Mouse (Mus musculus) NIH3T3 (cell line): ENCODE measurements at regions not wholly inside any gene's neighbourhood (a gene's known extent, or its start where the extent isn't known, plus 50 kb on each side); places are given as distances from the start of the nearest gene placed in this dataset.

Experiments
- DNase-seq: peaks from one replicate; pipeline ENCODE4 v3.0.0-alpha.2; 2012; ENCODE audit warnings: low read depth

DNA sequence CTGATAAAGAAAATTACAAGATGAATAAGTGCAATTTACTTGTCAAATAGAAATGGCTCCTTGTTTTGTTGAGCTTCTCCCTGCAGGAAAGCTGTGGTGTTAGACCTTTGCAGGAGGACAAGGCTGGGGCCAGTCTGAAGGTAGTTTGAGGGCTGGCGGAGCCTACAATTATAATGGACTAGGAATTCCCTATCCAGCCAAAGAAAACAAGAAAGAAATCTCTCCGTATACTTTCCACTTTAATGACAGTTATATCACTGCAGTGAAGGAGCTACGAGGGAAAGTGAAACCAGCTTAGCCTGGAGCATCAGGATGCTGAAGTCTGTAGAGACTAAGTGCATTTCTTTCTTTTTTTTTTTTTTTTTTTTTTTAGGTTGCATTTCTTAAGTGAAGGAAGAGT is 104.8 kb upstream of the Sstr4 start:
- DNase-seq, result peak; percentile 76

DNA sequence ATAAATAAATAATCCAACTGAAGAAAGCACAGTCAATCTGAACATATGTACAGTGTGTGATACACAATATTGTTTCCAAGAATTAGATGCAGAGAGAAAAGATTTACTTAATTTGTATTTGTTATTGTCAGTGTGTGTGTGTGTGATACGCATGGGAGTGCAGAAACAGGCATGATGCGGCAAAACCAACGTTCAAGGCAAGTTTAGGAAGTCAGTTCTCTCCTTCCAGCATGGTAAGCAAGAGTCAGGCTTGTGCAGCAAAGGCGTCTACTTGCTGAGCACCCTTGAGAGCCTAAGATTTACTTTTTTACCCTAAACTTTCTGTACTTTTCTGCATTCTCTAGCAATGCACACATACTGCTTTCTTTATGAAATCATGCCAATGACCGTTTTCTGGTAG is 102.7 kb upstream of the Sstr4 start:
- DNase-seq, result no peak

GRCm38 (mm10) chr2:148292895-148293294 is 102.2 kb upstream of the Sstr4 start:
- peak; percentile 81 for DNase-seq

- DNase-seq, result no peak
These were observed 94.3 kb upstream of the Sstr4 start for GRCm38 (mm10) chr2:148300879-148301278.

DNA sequence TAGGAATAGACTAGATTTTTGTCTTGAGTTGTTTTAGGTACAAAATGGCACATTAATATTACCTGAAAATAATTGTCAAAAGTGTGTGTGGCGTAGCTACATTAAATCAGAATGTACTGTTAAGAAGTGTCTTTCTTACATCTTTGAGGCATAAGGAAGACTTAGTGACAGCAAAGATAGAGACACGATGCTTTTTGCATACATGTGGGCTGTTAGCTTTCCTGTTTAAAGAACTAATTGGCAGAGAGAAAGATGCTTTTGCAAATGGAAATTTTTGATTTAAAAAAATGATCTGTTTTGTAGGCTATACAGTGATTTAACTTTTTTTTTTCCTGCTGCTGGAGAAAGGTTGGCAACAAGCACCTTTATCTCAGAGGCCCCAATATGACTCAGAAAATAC is 82.9 kb upstream of the Sstr4 start:
- peak; percentile 41 for DNase-seq

GRCm38 (mm10) chr2:148320896-148321295 is 74.2 kb upstream of the Sstr4 start:
- DNase-seq, result no peak

- DNase-seq, result peak; percentile 82
These were observed 69.8 kb upstream of the Sstr4 start for GRCm38 (mm10) chr2:148325362-148325761.

DNA sequence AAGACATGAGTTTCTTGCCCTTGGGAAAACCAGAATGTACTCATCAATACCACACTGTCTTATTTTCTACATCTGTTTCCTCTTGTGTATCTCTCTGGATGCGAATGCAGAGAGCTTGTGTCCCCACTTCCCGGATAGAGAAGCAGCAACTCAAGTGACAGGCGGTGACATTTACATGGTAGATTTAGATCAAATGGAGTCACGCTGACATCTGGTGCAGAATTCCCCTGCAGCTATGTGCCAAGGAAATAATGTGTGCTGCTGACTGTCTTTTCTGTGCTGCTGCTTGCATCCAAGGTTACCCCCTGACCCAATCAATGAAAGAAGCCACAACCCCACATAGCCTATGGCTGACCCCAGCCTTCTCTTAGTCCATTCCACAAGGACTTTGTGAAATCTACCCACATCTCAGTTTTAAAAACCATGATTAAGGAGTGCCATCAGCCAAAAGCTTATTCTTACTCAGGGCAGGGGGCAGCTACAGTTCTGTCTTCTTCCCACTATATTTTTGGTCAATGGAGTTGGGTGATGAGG is 69.2 kb upstream of the Sstr4 start:
- no peak for DNase-seq

DNA sequence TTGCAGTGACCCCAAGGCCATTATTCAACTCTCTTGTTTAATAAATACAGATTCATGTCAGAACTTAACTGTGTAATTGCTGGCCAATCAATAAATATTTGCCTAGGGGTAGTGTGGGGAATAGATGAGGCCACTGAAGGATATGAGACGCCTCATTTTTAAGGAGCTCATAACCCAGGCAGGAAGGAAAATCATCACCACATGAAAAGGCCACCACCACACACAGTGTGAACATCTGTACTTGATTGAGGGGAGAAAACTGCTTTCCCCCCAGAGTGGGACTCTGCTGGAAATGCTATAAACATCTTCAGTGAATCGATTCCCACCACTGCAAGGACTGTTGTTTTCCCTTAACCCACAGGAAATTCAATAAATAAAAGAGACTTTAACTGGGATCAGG is 68.7 kb upstream of the Sstr4 start:
- DNase-seq, result no peak

GRCm38 (mm10) chr2:148327552-148327951 is 67.6 kb upstream of the Sstr4 start:
- no peak for DNase-seq

DNA sequence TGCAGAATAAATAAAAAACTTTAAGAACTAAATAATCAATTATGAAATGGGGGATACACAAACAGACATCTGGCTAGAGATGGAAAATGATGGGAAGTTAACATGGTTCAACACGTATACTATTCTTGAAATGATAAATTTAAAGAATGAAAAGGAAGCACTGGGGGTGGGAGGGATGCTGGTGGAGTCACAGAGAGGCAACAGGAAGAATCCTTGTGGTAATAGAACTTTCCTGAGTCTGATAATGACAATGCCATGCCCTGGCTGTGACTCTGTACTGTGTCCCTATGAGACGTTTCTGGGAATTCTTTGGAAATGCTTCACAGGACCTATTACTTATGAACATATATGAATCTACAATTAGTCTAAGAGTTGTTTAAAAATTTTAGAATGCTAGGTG is 64.8 kb upstream of the Sstr4 start:
- no peak for DNase-seq

GRCm38 (mm10) chr2:148334555-148334954 is 60.6 kb upstream of the Sstr4 start:
- no peak for DNase-seq

DNA sequence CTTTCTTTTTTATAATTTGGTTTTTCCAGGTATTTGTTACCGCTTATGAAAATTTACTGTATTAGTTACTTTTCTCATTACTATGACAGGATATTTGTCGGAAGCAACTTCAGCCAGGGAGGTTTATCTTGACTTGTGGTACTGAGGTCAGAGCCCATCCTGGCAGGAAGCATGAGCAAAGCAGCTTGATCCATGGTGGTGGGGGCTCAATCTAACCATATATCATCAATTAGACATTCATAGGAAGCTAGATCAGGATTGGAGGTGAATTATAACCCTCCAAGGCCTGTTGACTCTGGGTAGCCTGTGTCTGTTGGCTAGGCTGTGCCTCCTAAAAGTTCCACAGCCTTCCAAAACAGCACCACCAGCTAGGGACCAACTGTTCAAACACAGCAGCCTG is 58.5 kb upstream of the Sstr4 start:
- DNase-seq, result no peak

DNA sequence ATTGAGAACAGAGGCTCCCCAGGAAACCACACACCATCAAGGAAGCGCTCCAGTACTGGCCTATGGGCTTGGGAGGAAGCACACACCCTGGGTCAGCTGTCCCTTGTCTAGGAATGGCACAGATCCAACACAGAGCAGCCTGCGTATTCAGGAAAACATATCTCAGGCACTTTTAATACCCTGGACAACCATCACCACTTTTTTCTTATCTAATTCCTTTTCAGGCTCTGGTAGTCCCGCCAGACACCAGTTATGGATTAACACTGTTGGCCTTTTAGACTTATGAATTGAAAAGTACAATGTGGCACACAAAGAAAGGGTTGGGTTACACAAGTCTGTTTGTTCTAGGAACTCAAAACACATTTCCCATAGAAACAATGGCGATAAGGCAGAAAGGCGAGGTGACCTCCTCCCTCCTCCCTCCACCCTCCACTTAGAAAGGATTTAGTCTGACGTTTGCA is 56.8 kb upstream of the Sstr4 start:
- no peak for DNase-seq

DNA sequence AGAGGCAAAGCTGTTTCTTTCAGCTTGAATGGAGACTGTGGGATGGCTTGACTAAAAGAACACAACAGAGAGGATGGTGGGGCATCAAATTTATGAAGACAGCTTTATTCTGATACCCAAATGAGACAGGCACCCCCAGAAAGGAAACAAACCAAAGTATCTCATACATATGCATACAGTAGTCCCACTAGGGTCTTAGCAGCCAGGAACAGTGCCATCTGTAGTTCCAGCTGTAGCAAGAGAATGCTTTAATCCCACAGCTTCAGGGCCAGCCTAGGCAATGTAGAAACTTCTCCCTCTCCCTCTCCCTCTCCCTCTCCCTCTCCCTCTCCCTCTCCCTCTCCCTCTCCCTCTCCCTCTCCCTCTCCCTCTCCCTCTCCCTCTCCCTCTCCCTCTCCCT is 56.2 kb upstream of the Sstr4 start:
- no peak for DNase-seq

DNA sequence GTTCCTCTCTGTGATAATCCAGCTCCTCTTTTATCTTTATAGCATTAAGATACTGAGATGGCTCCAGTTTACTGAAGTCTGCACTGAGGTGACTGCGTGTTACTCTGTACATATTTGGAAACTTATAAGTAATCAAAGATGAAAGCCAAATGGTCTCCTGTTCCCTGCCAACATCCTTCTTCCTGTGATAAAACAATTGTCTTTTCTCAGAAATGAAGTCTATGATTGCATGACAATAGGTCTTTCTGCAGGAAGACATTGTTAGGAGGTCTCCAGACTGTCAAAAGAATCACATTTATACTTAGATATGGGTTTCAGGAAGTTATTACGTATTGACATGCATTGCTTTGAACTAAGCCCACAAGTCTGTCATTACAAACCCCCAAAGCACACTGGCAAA is 51.0 kb upstream of the Sstr4 start:
- no peak for DNase-seq
